Mouse (Mus musculus) ovary, postnatal 36 days (tissue): ENCODE measurements around the gene Vmn2r106.

ENCODE experiments used
- DNase-seq: peaks from one replicate; pipeline ENCODE4 v3.0.0; 2022; ENCODE audit warnings: low spot score, mixed read lengths

Gene Vmn2r106

GRCm38 (mm10) chr17:20285453-20285852 is at the start of gene Vmn2r106:
Vmn2r106 (minus strand) TSS chr17:20285553.
- DNase-seq: no peak

- DNase-seq: no peak
Observed at GRCm38 (mm10) chr17:20305790-20306189, 20.4 kb upstream of the Vmn2r106 start.

- DNase-seq: no peak
Observed at GRCm38 (mm10) chr17:20286906-20287305, 1.6 kb upstream of the Vmn2r106 start.

- no peak for DNase-seq
Observed at GRCm38 (mm10) chr17:20255522-20255921, 29.8 kb downstream of the Vmn2r106 start.

GRCm38 (mm10) chr17:20234952-20235351 is 50.4 kb downstream of the Vmn2r106 start, which contains the start of gene Vmn2r105:
Vmn2r105 (minus strand) TSS chr17:20235052.
- no peak for DNase-seq
